In genomic region chr8:109576311-109576710, GRCm38 (mm10) we compare ENCODE assay signal across 30 mouse cellular contexts. TPM values are rescaled to one million over a fixed set of nuclear protein-coding genes. Genes with fewer than 3 reads are reported as not detected.
DNase-seq lines count a peak whose midpoint lies in the region; ATAC-seq lines count a peak whose summit lies in the region.
"Had no signal": no experiment of that assay in that cellular context is flagged by ENCODE, and none has a peak within 500 bp of the region (broad histone marks: within the 10 kb centered on the region; RNA-seq: fewer than 3 reads in every experiment).

No protein-coding gene starts in this region.

- no peaks in the 10 kb centered on the region for H3K27me3 ChIP-seq in liver, embryonic 15.5 days
- H3K27me3 ChIP-seq in liver, embryonic 12.5 days (replicated peaks) = peaks cover 4% of the 10 kb centered on the region; the same call in 1 of the 2 replicates
- peaks cover 26% of the 10 kb centered on the region for H3K27me3 ChIP-seq in megakaryocyte, embryonic 14.5 days (replicated peaks)
- no peaks in the 10 kb centered on the region for H3K27me3 ChIP-seq in kidney, embryonic 16.5 days (ENCODE audit: insufficient read depth, low read length)
- H3K27me3 ChIP-seq: CH12.LX; embryonic facial prominence, embryonic 13.5 days; forebrain, embryonic 12.5 days; forebrain, embryonic 15.5 days; heart, embryonic 15.5 days; Patski had no signal

- H3K9ac ChIP-seq in liver, embryonic 15.5 days = peak overlapping the region; percentile 11; the same call in 1 of the 2 replicates
- H3K9ac ChIP-seq in liver, embryonic 12.5 days = no peak overlapping the region
- no peak overlapping the region for H3K9ac ChIP-seq in kidney, embryonic 16.5 days (replicated peaks; ENCODE audit: low read length)
- H3K9ac ChIP-seq: embryonic facial prominence, embryonic 13.5 days; forebrain, embryonic 12.5 days; forebrain, embryonic 15.5 days; heart, embryonic 12.5 days; heart, embryonic 15.5 days; hindbrain, embryonic 14.5 days had no signal

- peak overlapping the region; percentile 38 for H3K4me3 ChIP-seq in liver, embryonic 15.5 days (replicated peaks)
- H3K4me3 ChIP-seq in liver, embryonic 12.5 days = no peak overlapping the region
- H3K4me3 ChIP-seq in megakaryocyte, embryonic 14.5 days (replicated peaks) = peak overlapping the region; percentile 8
- H3K4me3 ChIP-seq in brown adipose tissue, adult 24 weeks (ENCODE audit: insufficient read depth, low read depth, low read length) = peak overlapping the region; percentile 55
- no peak overlapping the region for H3K4me3 ChIP-seq in kidney, embryonic 16.5 days (ENCODE audit: low read length)
- H3K4me3 ChIP-seq: embryonic facial prominence, embryonic 10.5 days; embryonic facial prominence, embryonic 13.5 days; erythroblast, embryonic 14.5 days; forebrain, embryonic 12.5 days; forebrain, embryonic 15.5 days; heart, embryonic 12.5 days; heart, embryonic 15.5 days had no signal

- no peak for ATAC-seq in liver, embryonic 15.5 days (ENCODE audit: insufficient read depth)
- ATAC-seq in liver, embryonic 12.5 days = no peak
- no peak for ATAC-seq in megakaryocyte, adult 5-6 weeks (ENCODE audit: poor library complexity, severe bottlenecking)
- ATAC-seq in kidney, embryonic 16.5 days (ENCODE audit: low FRiP score, low TSS enrichment) = no peak
- ATAC-seq: forebrain, embryonic 15.5 days; Patski had no signal

- H3K27ac ChIP-seq in liver, embryonic 15.5 days (replicated peaks) = no peak overlapping the region
- H3K27ac ChIP-seq in liver, embryonic 12.5 days = no peak overlapping the region
- H3K27ac ChIP-seq in brown adipose tissue, adult 24 weeks (replicated peaks; ENCODE audit: low read depth, low read length) = peak overlapping the region; percentile 74
- H3K27ac ChIP-seq in kidney, embryonic 16.5 days (ENCODE audit: low read length) = no peak overlapping the region
- H3K27ac ChIP-seq: embryonic facial prominence, embryonic 10.5 days; embryonic facial prominence, embryonic 13.5 days; forebrain, embryonic 12.5 days; forebrain, embryonic 15.5 days; heart, embryonic 15.5 days; hindbrain, embryonic 14.5 days had no signal

- no peak overlapping the region for H3K4me2 ChIP-seq in liver, embryonic 15.5 days
- no peak overlapping the region for H3K4me2 ChIP-seq in liver, embryonic 12.5 days
- no peak overlapping the region for H3K4me2 ChIP-seq in kidney, embryonic 16.5 days (replicated peaks; ENCODE audit: low read depth, low read length)
- H3K4me2 ChIP-seq: embryonic facial prominence, embryonic 13.5 days; forebrain, embryonic 12.5 days; forebrain, embryonic 15.5 days; heart, embryonic 12.5 days; heart, embryonic 15.5 days; hindbrain, embryonic 14.5 days had no signal

- H3K9me3 ChIP-seq in liver, embryonic 15.5 days (replicated peaks) = no peaks in the 10 kb centered on the region
- H3K9me3 ChIP-seq in liver, embryonic 12.5 days (replicated peaks) = no peaks in the 10 kb centered on the region
- H3K9me3 ChIP-seq in megakaryocyte, embryonic 14.5 days = peaks cover 7% of the 10 kb centered on the region
- no peaks in the 10 kb centered on the region for H3K9me3 ChIP-seq in kidney, embryonic 16.5 days (ENCODE audit: low read length)
- H3K9me3 ChIP-seq: embryonic facial prominence, embryonic 10.5 days; embryonic facial prominence, embryonic 13.5 days; forebrain, embryonic 12.5 days; forebrain, embryonic 15.5 days; G1E; heart, embryonic 12.5 days; heart, embryonic 15.5 days had no signal

- H3K4me1 ChIP-seq in liver, embryonic 15.5 days (replicated peaks) = 0 out of 2 replicates have a peak, but pooled peaks cover 3% of the 10 kb centered on the region
- 0 out of 2 replicates have a peak, but pooled peaks cover 6% of the 10 kb centered on the region for H3K4me1 ChIP-seq in liver, embryonic 12.5 days
- peaks cover 26% of the 10 kb centered on the region for H3K4me1 ChIP-seq in megakaryocyte, embryonic 14.5 days
- peaks cover 5% of the 10 kb centered on the region; the same call in 1 of the 2 replicates for H3K4me1 ChIP-seq in brown adipose tissue, adult 24 weeks (ENCODE audit: control insufficient read depth, insufficient read depth, insufficient read length, low read length)
- no peaks in the 10 kb centered on the region for H3K4me1 ChIP-seq in kidney, embryonic 16.5 days (ENCODE audit: insufficient read depth, low read length)
- H3K4me1 ChIP-seq: embryonic facial prominence, embryonic 10.5 days; embryonic facial prominence, embryonic 13.5 days; forebrain, embryonic 12.5 days; forebrain, embryonic 15.5 days; heart, embryonic 12.5 days; heart, embryonic 15.5 days had no signal

- DNase-seq in spleen, adult 18-20 months = no peak
- DNase-seq: adrenal gland, postnatal 10 days; adrenal gland, postnatal 36 days; B cell, adult 2 months; cerebellum, adult 11-12 months; cerebellum, adult 8-10 months; cerebellum, postnatal 10 days; cerebellum, postnatal 36 days; embryo, embryonic 11 days; gastrocnemius, postnatal 25 days; heart, adult 18-20 months; heart, postnatal 10 days; heart, postnatal 4 days had no signal

- H3K36me3 ChIP-seq in liver, embryonic 15.5 days (replicated peaks) = peaks cover 14% of the 10 kb centered on the region
- H3K36me3 ChIP-seq in liver, embryonic 12.5 days = peaks cover 14% of the 10 kb centered on the region
- H3K36me3 ChIP-seq in megakaryocyte, embryonic 14.5 days (replicated peaks; ENCODE audit: low read length) = peaks cover 40% of the 10 kb centered on the region
- no peaks in the 10 kb centered on the region for H3K36me3 ChIP-seq in kidney, embryonic 16.5 days (ENCODE audit: insufficient read depth, low read length)

- 67% methylated on average over 4 of the region's 4 CpGs for WGBS in liver, embryonic 15.5 days (ENCODE audit: insufficient replicate concordance)
- WGBS in liver, embryonic 12.5 days (ENCODE audit: insufficient replicate concordance) = 60% methylated on average over 4 of the region's 4 CpGs
- WGBS in kidney, embryonic 16.5 days = 66% methylated on average over 4 of the region's 4 CpGs

RNA-seq across cellular contexts. Expression of gene Hp, which starts 2.7 kb away (rescaled TPM):
- polyA plus RNA-seq in liver, embryonic 15.5 days (2015; fragmentation: Nextera tagmentation; extraction: Ambion mirVana) = 125 and 188 TPM in 2 replicates
- polyA plus RNA-seq in liver, embryonic 12.5 days (2016; fragmentation: Nextera tagmentation; extraction: Ambion mirVana) = 10.5 and 10.8 TPM in 2 replicates
- polyA plus RNA-seq in megakaryocyte, embryonic 14.5 days (2012; ENCODE audit: insufficient read depth, low replicate concordance) = 1.6 and 26.3 TPM in 2 replicates
- 423 and 468 TPM in 2 replicates for total RNA-seq in megakaryocyte, adult 5-6 weeks (2015)
- total RNA-seq in megakaryocyte, adult 5-6 weeks (2017) = 646 and 667 TPM in 2 replicates
- polyA plus RNA-seq in brown adipose tissue, adult 24 weeks (2012; ENCODE audit: insufficient read depth, insufficient read length, missing spikeins) = 699 and 1,976 TPM in 2 replicates
- 4.9 and 8.2 TPM in 2 replicates for polyA plus RNA-seq in kidney, embryonic 16.5 days (2015; fragmentation: Nextera tagmentation; extraction: Ambion mirVana)
- total RNA-seq: CH12.LX, G1E had no signal
- polyA plus RNA-seq: forebrain, embryonic 12.5 days had no signal

RNA-seq across cellular contexts. Expression of gene Txnl4b, which starts 10.6 kb away (rescaled TPM):
- polyA plus RNA-seq in liver, embryonic 15.5 days (2015; fragmentation: Nextera tagmentation; extraction: Ambion mirVana) = 9.3 and 10.7 TPM in 2 replicates
- 12.7 and 13.9 TPM in 2 replicates for polyA plus RNA-seq in liver, embryonic 12.5 days (2016; fragmentation: Nextera tagmentation; extraction: Ambion mirVana)
- 2.1 and 10.7 TPM in 2 replicates for polyA plus RNA-seq in megakaryocyte, embryonic 14.5 days (2012; ENCODE audit: insufficient read depth, low replicate concordance)
- total RNA-seq in megakaryocyte, adult 5-6 weeks (2015) = 6.2 and 7.9 TPM in 2 replicates
- 18.2 and 19.0 TPM in 2 replicates for total RNA-seq in megakaryocyte, adult 5-6 weeks (2017)
- polyA plus RNA-seq in brown adipose tissue, adult 24 weeks (2012; ENCODE audit: insufficient read depth, insufficient read length, missing spikeins) = 21.2 and 29.4 TPM in 2 replicates
- 28.9 and 29.4 TPM in 2 replicates for polyA plus RNA-seq in kidney, embryonic 16.5 days (2015; fragmentation: Nextera tagmentation; extraction: Ambion mirVana)

RNA-seq across cellular contexts. Expression of gene Dhx38, which starts 10.7 kb away (rescaled TPM):
- polyA plus RNA-seq in liver, embryonic 15.5 days (2015; fragmentation: Nextera tagmentation; extraction: Ambion mirVana) = 9.7 and 11.4 TPM in 2 replicates
- polyA plus RNA-seq in liver, embryonic 12.5 days (2016; fragmentation: Nextera tagmentation; extraction: Ambion mirVana) = 18.6 and 19.8 TPM in 2 replicates
- polyA plus RNA-seq in megakaryocyte, embryonic 14.5 days (2012; ENCODE audit: insufficient read depth, low replicate concordance) = 18.8 and 29.4 TPM in 2 replicates
- 14.6 and 19.0 TPM in 2 replicates for total RNA-seq in megakaryocyte, adult 5-6 weeks (2015)
- total RNA-seq in megakaryocyte, adult 5-6 weeks (2017) = 67.4 and 75.9 TPM in 2 replicates
- polyA plus RNA-seq in brown adipose tissue, adult 24 weeks (2012; ENCODE audit: insufficient read depth, insufficient read length, missing spikeins) = 10.5 and 11.9 TPM in 2 replicates
- 27.4 and 31.3 TPM in 2 replicates for polyA plus RNA-seq in kidney, embryonic 16.5 days (2015; fragmentation: Nextera tagmentation; extraction: Ambion mirVana)

RNA-seq across cellular contexts. Expression of gene Dhodh, which starts 32.2 kb away (rescaled TPM):
- 17.2 and 20.3 TPM in 2 replicates for polyA plus RNA-seq in liver, embryonic 15.5 days (2015; fragmentation: Nextera tagmentation; extraction: Ambion mirVana)
- polyA plus RNA-seq in liver, embryonic 12.5 days (2016; fragmentation: Nextera tagmentation; extraction: Ambion mirVana) = 33.3 and 35.3 TPM in 2 replicates
- 26.8 and 45.7 TPM in 2 replicates for polyA plus RNA-seq in megakaryocyte, embryonic 14.5 days (2012; ENCODE audit: insufficient read depth, low replicate concordance)
- 7.0 and 8.6 TPM in 2 replicates for total RNA-seq in megakaryocyte, adult 5-6 weeks (2015)
- total RNA-seq in megakaryocyte, adult 5-6 weeks (2017) = 5.4 and 16.1 TPM in 2 replicates
- polyA plus RNA-seq in brown adipose tissue, adult 24 weeks (2012; ENCODE audit: insufficient read depth, insufficient read length, missing spikeins) = 13.2 and 21.7 TPM in 2 replicates
- polyA plus RNA-seq in kidney, embryonic 16.5 days (2015; fragmentation: Nextera tagmentation; extraction: Ambion mirVana) = 52.8 and 54.6 TPM in 2 replicates

RNA-seq across cellular contexts. Expression of gene Pkd1l3, which starts 38.0 kb away (rescaled TPM):
- 0.21 and 0.46 TPM in 2 replicates for polyA plus RNA-seq in liver, embryonic 15.5 days (2015; fragmentation: Nextera tagmentation; extraction: Ambion mirVana)
- polyA plus RNA-seq in liver, embryonic 12.5 days (2016; fragmentation: Nextera tagmentation; extraction: Ambion mirVana) = 0.97 and 2.0 TPM in 2 replicates
- polyA plus RNA-seq in megakaryocyte, embryonic 14.5 days (2012; ENCODE audit: insufficient read depth, low replicate concordance) = 0.62 and 0.72 TPM in 2 replicates
- total RNA-seq in megakaryocyte, adult 5-6 weeks (2015) = 0.57 TPM in 1 of 2 replicates, not detected in the other
- total RNA-seq in megakaryocyte, adult 5-6 weeks (2017) = not detected in 2 replicates
- 0.40 TPM in 1 of 2 replicates, not detected in the other for polyA plus RNA-seq in brown adipose tissue, adult 24 weeks (2012; ENCODE audit: insufficient read depth, insufficient read length, missing spikeins)
- polyA plus RNA-seq in kidney, embryonic 16.5 days (2015; fragmentation: Nextera tagmentation; extraction: Ambion mirVana) = 0.05 and 0.10 TPM in 2 replicates
- total RNA-seq: gastrocnemius, postnatal 25 days; heart, postnatal 4 days had no signal

Comparison
In these comparisons a context has a peak if more than half of its experiments do, and no peak if none do; other contexts are left out.
1. H3K4me3 ChIP-seq: peak in liver, embryonic 15.5 days (single experiment), megakaryocyte, embryonic 14.5 days (single experiment) and brown adipose tissue, adult 24 weeks (single experiment); none in liver, embryonic 12.5 days (single experiment) and kidney, embryonic 16.5 days (single experiment).